Mouse (Mus musculus): ENCODE data around the gene Entpd6. TPM values are rescaled to one million over a fixed set of nuclear protein-coding genes. Genes with fewer than 3 reads are reported as not detected.

The Entpd6 gene
- polyA plus RNA-seq, 1 experiment from 2014 or later = 12.6 TPM

- H3K4me3 ChIP-seq (replicated peaks) = no peak overlapping the region
- H3K4me1 ChIP-seq (replicated peaks) = no peaks in the 10 kb centered on the region
- H3K27me3 ChIP-seq = no peaks in the 10 kb centered on the region
- 76% methylated on average over 8 of the region's 8 CpGs for WGBS (ENCODE audit: insufficient replicate concordance)
- no peak overlapping the region for H3K9ac ChIP-seq
- H3K4me2 ChIP-seq = no peak overlapping the region
- no peak overlapping the region for H3K27ac ChIP-seq (replicated peaks)
- peaks cover 71% of the 10 kb centered on the region for H3K36me3 ChIP-seq (replicated peaks)
- no peak for ATAC-seq (ENCODE audit: insufficient read depth)
- H3K9me3 ChIP-seq (replicated peaks) = no peaks in the 10 kb centered on the region
Measured at GRCm38 (mm10) chr2:150818742-150819141, 69.9 kb downstream of the Entpd6 start.

- Histone ChIP-seq H3K36me3 (replicated peaks) (peaks cover 68% of the 10 kb centered on the region), H3K27ac (replicated peaks) (no peak overlapping the region), H3K4me3 (replicated peaks) (no peak overlapping the region), H3K4me1 (replicated peaks) (no peaks in the 10 kb centered on the region), H3K27me3 (no peaks in the 10 kb centered on the region), H3K9me3 (replicated peaks) (no peaks in the 10 kb centered on the region), H3K4me2 (no peak overlapping the region), H3K9ac (no peak overlapping the region)
- no peak for ATAC-seq (ENCODE audit: insufficient read depth)
- WGBS (ENCODE audit: insufficient replicate concordance) = 71% methylated on average over 8 of the region's 8 CpGs
Measured at GRCm38 (mm10) chr2:150820720-150821119, 71.9 kb downstream of the Entpd6 start.

Other genes with a start within 250 kb of the Entpd6 start
- gene Cst7, start 178.6 kb upstream of the Entpd6 start, polyA plus RNA-seq (2015; fragmentation: Nextera tagmentation; extraction: Ambion mirVana) = 8.0 and 9.3 TPM in 2 replicates
- gene Apmap, start 140.5 kb upstream of the Entpd6 start, polyA plus RNA-seq (2015; fragmentation: Nextera tagmentation; extraction: Ambion mirVana) = 27.8 and 28.0 TPM in 2 replicates
- 45.3 and 50.8 TPM in 2 replicates for gene Acss1, start 80.5 kb upstream of the Entpd6 start, polyA plus RNA-seq (2015; fragmentation: Nextera tagmentation; extraction: Ambion mirVana)
- not detected in 2 replicates for gene Vsx1, start 59.7 kb upstream of the Entpd6 start, polyA plus RNA-seq (2015; fragmentation: Nextera tagmentation; extraction: Ambion mirVana)
- gene Pygb, start 37.7 kb downstream of the Entpd6 start, polyA plus RNA-seq (2015; fragmentation: Nextera tagmentation; extraction: Ambion mirVana) = 28.8 and 32.1 TPM in 2 replicates
- gene Abhd12, start 155.7 kb downstream of the Entpd6 start, polyA plus RNA-seq (2015; fragmentation: Nextera tagmentation; extraction: Ambion mirVana) = 21.3 and 21.7 TPM in 2 replicates
- gene Gins1, start 156.4 kb downstream of the Entpd6 start, polyA plus RNA-seq (2015; fragmentation: Nextera tagmentation; extraction: Ambion mirVana) = 29.1 and 31.7 TPM in 2 replicates

Measured in liver, embryonic 15.5 days (tissue).